Comparison of ENCODE assay signal across 9 mouse cellular contexts in genomic region chr11:97805662-97806612, GRCm38 (mm10). TPM values are rescaled to one million over a fixed set of nuclear protein-coding genes. Genes with fewer than 3 reads are reported as not detected.
DNase-seq lines count a peak whose midpoint lies in the region; ATAC-seq and TF ChIP-seq lines count a peak whose summit lies in the region.
"Had no signal": no experiment of that assay in that cellular context is flagged by ENCODE, and none has a peak within 500 bp of the region (broad histone marks: within the 10 kb centered on the region; RNA-seq: fewer than 3 reads in every experiment).

No protein-coding gene starts in this region.

- TF ChIP-seq CTCF in heart, adult 2 months (IDR thresholded peaks at IDR 0.05) = no peak

- H3K4me1 ChIP-seq in heart, adult 2 months (ENCODE audit: control insufficient read depth, insufficient read depth, low read length) = peaks cover 60% of the 10 kb centered on the region
- H3K4me1 ChIP-seq in forebrain, embryonic 10.5 days = peaks cover 91% of the 10 kb centered on the region
- H3K4me1 ChIP-seq in intestine, embryonic 16.5 days (ENCODE audit: control insufficient read depth, insufficient read depth, low read length) = peaks cover 94% of the 10 kb centered on the region
- H3K4me1 ChIP-seq in midbrain, embryonic 15.5 days = peaks cover 87% of the 10 kb centered on the region

- H3K27me3 ChIP-seq in heart, adult 2 months (ENCODE audit: control insufficient read depth, insufficient read depth, low read length) = no peaks in the 10 kb centered on the region
- H3K27me3 ChIP-seq in forebrain, embryonic 10.5 days (ENCODE audit: poor library complexity, severe bottlenecking) = no peaks in the 10 kb centered on the region
- no peaks in the 10 kb centered on the region for H3K27me3 ChIP-seq in intestine, embryonic 16.5 days (replicated peaks; ENCODE audit: control insufficient read depth, insufficient read depth, low read length)
- no peaks in the 10 kb centered on the region for H3K27me3 ChIP-seq in midbrain, embryonic 15.5 days (replicated peaks)

- peak; percentile 58 to 65 for DNase-seq in heart, adult 2 months
- no peak for DNase-seq in heart, postnatal 36 days
- no peak for DNase-seq in forebrain, embryonic 10.5 days (ENCODE audit: extremely low spot score, low spot score)
- no peak for DNase-seq in thymus, postnatal 25 days
- no peak for DNase-seq in frontal cortex, postnatal 36 days (ENCODE audit: low spot score in 2 of 2)
- no peak for DNase-seq in adrenal gland, postnatal 4 days (ENCODE audit: low spot score in 2 of 2)

- H3K27ac ChIP-seq in heart, adult 2 months = peak overlapping the region; percentile 79
- peak overlapping the region; percentile 79 for H3K27ac ChIP-seq in forebrain, embryonic 10.5 days
- H3K27ac ChIP-seq in intestine, embryonic 16.5 days (ENCODE audit: low read length) = peak overlapping the region; percentile 91
- H3K27ac ChIP-seq in midbrain, embryonic 15.5 days = peak overlapping the region; percentile 71

- intact Hi-C loops in heart, adult 2 months (cut with DNase I) = loop anchor here (2.0 kb wide), 1 partner anchor 15 kb away; no protein-coding TSS in a partner anchor
- intact Hi-C loops in heart, postnatal 36 days (cut with DNase I) = no loop called here

- H3K4me2 ChIP-seq in intestine, embryonic 16.5 days (ENCODE audit: low read depth, low read length) = peak overlapping the region; percentile 38
- peak overlapping the region; percentile 38 for H3K4me2 ChIP-seq in midbrain, embryonic 15.5 days

- H3K9ac ChIP-seq in heart, adult 2 months (ENCODE audit: low read depth, low read length) = 0 out of 2 replicates have a peak overlapping the region, but pooled peaks have one; percentile 3
- H3K9ac ChIP-seq in intestine, embryonic 16.5 days (ENCODE audit: low read depth, low read length) = peak overlapping the region; percentile 52
- peak overlapping the region; percentile 15; the same call in 1 of the 2 replicates for H3K9ac ChIP-seq in midbrain, embryonic 15.5 days

- WGBS in heart, adult 2 months = 31% methylated on average over 15 of the region's 15 CpGs
- 62% methylated on average over 15 of the region's 15 CpGs for WGBS in forebrain, embryonic 10.5 days
- WGBS in intestine, embryonic 16.5 days = 19% methylated on average over 15 of the region's 15 CpGs
- WGBS in midbrain, embryonic 15.5 days = 27% methylated on average over 15 of the region's 15 CpGs

- H3K4me3 ChIP-seq in heart, adult 2 months = peak overlapping the region; percentile 27
- peak overlapping the region; percentile 27; the same call in 1 of the 2 replicates for H3K4me3 ChIP-seq in forebrain, embryonic 10.5 days
- peak overlapping the region; percentile 13 for H3K4me3 ChIP-seq in intestine, embryonic 16.5 days (ENCODE audit: low read length)
- peak overlapping the region; percentile 7; the same call in 1 of the 2 replicates for H3K4me3 ChIP-seq in midbrain, embryonic 15.5 days

- no peak for TF ChIP-seq POLR2A in heart, adult 2 months (IDR thresholded peaks at IDR 0.05; ENCODE audit: insufficient read depth, low read depth, low read length)

- TF ChIP-seq EP300 in heart, adult 2 months (IDR thresholded peaks at IDR 0.05; ENCODE audit: insufficient read depth, low read depth, low read length) = 0 out of 2 replicates have a peak, but pooled peaks have one; percentile 61

- ATAC-seq in intestine, embryonic 16.5 days = no peak
- peak; percentile 55; the same call in 1 of the 2 replicates for ATAC-seq in midbrain, embryonic 15.5 days (replicated peaks)

- no peaks in the 10 kb centered on the region for H3K9me3 ChIP-seq in forebrain, embryonic 10.5 days
- H3K9me3 ChIP-seq in intestine, embryonic 16.5 days (ENCODE audit: control insufficient read depth, low read length) = no peaks in the 10 kb centered on the region
- H3K9me3 ChIP-seq in midbrain, embryonic 15.5 days = no peaks in the 10 kb centered on the region

- H3K79me2 ChIP-seq in heart, adult 2 months (replicated peaks; ENCODE audit: control insufficient read depth, insufficient read depth, low read length) = peaks cover 2% of the 10 kb centered on the region; the same call in 1 of the 2 replicates

- peaks cover 33% of the 10 kb centered on the region for H3K36me3 ChIP-seq in heart, adult 2 months (ENCODE audit: control insufficient read depth, insufficient read depth, low read length)
- H3K36me3 ChIP-seq in forebrain, embryonic 10.5 days (replicated peaks) = peaks cover 39% of the 10 kb centered on the region
- peaks cover 3% of the 10 kb centered on the region; the same call in 1 of the 2 replicates for H3K36me3 ChIP-seq in intestine, embryonic 16.5 days (ENCODE audit: control insufficient read depth, insufficient read depth, low read length)
- peaks cover 14% of the 10 kb centered on the region for H3K36me3 ChIP-seq in midbrain, embryonic 15.5 days (replicated peaks)

RNA-seq across cellular contexts. Expression of gene Lasp1, which starts 7.1 kb away (rescaled TPM):
- 10 to 100 TPM; 28.2 to 31.6 TPM for total RNA-seq in heart, adult 2 months (2021)
- polyA plus RNA-seq in heart, adult 2 months (2012; rRNA removed) = 31.1 and 38.5 TPM in 2 replicates
- 10 to 100 TPM; 37.7 to 40.7 TPM for total RNA-seq in heart, postnatal 36 days (2021)
- 85.5 and 87.3 TPM in 2 replicates for polyA plus RNA-seq in forebrain, embryonic 10.5 days (2016; fragmentation: Nextera tagmentation; extraction: Ambion mirVana)
- polyA plus RNA-seq in intestine, embryonic 16.5 days (2015; fragmentation: Nextera tagmentation; extraction: Ambion mirVana) = 141 and 148 TPM in 2 replicates
- 198 and 199 TPM in 2 replicates for polyA plus RNA-seq in midbrain, embryonic 15.5 days (2015; fragmentation: Nextera tagmentation; extraction: Ambion mirVana)
- 100 to 1,000 TPM; 184 to 192 TPM for total RNA-seq in adrenal gland, postnatal 4 days (2021)

RNA-seq across cellular contexts. Expression of gene Rpl23, which starts 23.7 kb away (rescaled TPM):
- total RNA-seq in heart, adult 2 months (2021) = 100 to 1,000 TPM; 509 to 574 TPM
- polyA plus RNA-seq in heart, adult 2 months (2012; rRNA removed) = 103 and 140 TPM in 2 replicates
- 100 to 1,000 TPM; 522 TPM for total RNA-seq in heart, postnatal 36 days (2021)
- 449 and 492 TPM in 2 replicates for polyA plus RNA-seq in forebrain, embryonic 10.5 days (2016; fragmentation: Nextera tagmentation; extraction: Ambion mirVana)
- 466 and 491 TPM in 2 replicates for polyA plus RNA-seq in intestine, embryonic 16.5 days (2015; fragmentation: Nextera tagmentation; extraction: Ambion mirVana)
- polyA plus RNA-seq in midbrain, embryonic 15.5 days (2015; fragmentation: Nextera tagmentation; extraction: Ambion mirVana) = 259 and 277 TPM in 2 replicates
- total RNA-seq in adrenal gland, postnatal 4 days (2021) = 1,000 to 10,000 TPM; 1,280 to 1,304 TPM

RNA-seq across cellular contexts. Expression of gene 1700001P01Rik, which starts 30.2 kb away (rescaled TPM):
- total RNA-seq in heart, adult 2 months (2021) = not detected
- polyA plus RNA-seq in heart, adult 2 months (2012; rRNA removed) = 0.20 TPM in 1 of 2 replicates, not detected in the other
- total RNA-seq in heart, postnatal 36 days (2021) = not detected
- 0.73 TPM in 1 of 2 replicates, not detected in the other for polyA plus RNA-seq in forebrain, embryonic 10.5 days (2016; fragmentation: Nextera tagmentation; extraction: Ambion mirVana)
- polyA plus RNA-seq in intestine, embryonic 16.5 days (2015; fragmentation: Nextera tagmentation; extraction: Ambion mirVana) = not detected in 2 replicates
- 0.50 and 1.1 TPM in 2 replicates for polyA plus RNA-seq in midbrain, embryonic 15.5 days (2015; fragmentation: Nextera tagmentation; extraction: Ambion mirVana)
- total RNA-seq in adrenal gland, postnatal 4 days (2021) = under 1 TPM in 1 of 2 experiments, not detected in 1; 0.87 TPM
- polyA plus RNA-seq: large intestine, adult 2 months had no signal

RNA-seq across cellular contexts. Expression of gene B230217C12Rik, which starts 34.6 kb away (rescaled TPM):
- 1 to 10 TPM in 1 of 2 experiments, under 1 TPM in 1; 0.64 to 1.6 TPM for total RNA-seq in heart, adult 2 months (2021)
- polyA plus RNA-seq in heart, adult 2 months (2012; rRNA removed) = 2.3 and 2.7 TPM in 2 replicates
- 1 to 10 TPM in 1 of 2 experiments, under 1 TPM in 1; 1.00 to 1.4 TPM for total RNA-seq in heart, postnatal 36 days (2021)
- 13.3 and 15.9 TPM in 2 replicates for polyA plus RNA-seq in forebrain, embryonic 10.5 days (2016; fragmentation: Nextera tagmentation; extraction: Ambion mirVana)
- 4.1 TPM in 2 replicates for polyA plus RNA-seq in intestine, embryonic 16.5 days (2015; fragmentation: Nextera tagmentation; extraction: Ambion mirVana)
- 33.3 and 33.8 TPM in 2 replicates for polyA plus RNA-seq in midbrain, embryonic 15.5 days (2015; fragmentation: Nextera tagmentation; extraction: Ambion mirVana)
- total RNA-seq in adrenal gland, postnatal 4 days (2021) = 1 to 10 TPM; 6.6 to 6.7 TPM

RNA-seq across cellular contexts. Expression of gene Cwc25, which starts 39.6 kb away (rescaled TPM):
- 1 to 10 TPM; 7.6 to 7.9 TPM for total RNA-seq in heart, adult 2 months (2021)
- 6.0 and 8.7 TPM in 2 replicates for polyA plus RNA-seq in heart, adult 2 months (2012; rRNA removed)
- 1 to 10 TPM; 7.5 to 7.9 TPM for total RNA-seq in heart, postnatal 36 days (2021)
- 20.3 and 22.0 TPM in 2 replicates for polyA plus RNA-seq in forebrain, embryonic 10.5 days (2016; fragmentation: Nextera tagmentation; extraction: Ambion mirVana)
- 11.1 and 11.9 TPM in 2 replicates for polyA plus RNA-seq in intestine, embryonic 16.5 days (2015; fragmentation: Nextera tagmentation; extraction: Ambion mirVana)
- polyA plus RNA-seq in midbrain, embryonic 15.5 days (2015; fragmentation: Nextera tagmentation; extraction: Ambion mirVana) = 16.2 and 17.6 TPM in 2 replicates
- total RNA-seq in adrenal gland, postnatal 4 days (2021) = 10 to 100 TPM; 23.0 to 24.5 TPM

Comparison
In these comparisons a context has a peak if more than half of its experiments do, and no peak if none do; other contexts are left out.
1. DNase-seq: peak in heart, adult 2 months (2 of 2); none in heart, postnatal 36 days (0 of 2), forebrain, embryonic 10.5 days (single experiment), thymus, postnatal 25 days (single experiment), frontal cortex, postnatal 36 days (0 of 2) and adrenal gland, postnatal 4 days (0 of 2).
2. Peak in every context shown above with its lines, with median percentiles within 50 percentile points of each other: H3K27ac ChIP-seq, H3K4me3 ChIP-seq and H3K9ac ChIP-seq.